Mouse (Mus musculus) neural tube, embryonic 13.5 days (tissue): ENCODE data around the gene Mbd3. TPM values are rescaled to one million over a fixed set of nuclear protein-coding genes. Genes with fewer than 3 reads are reported as not detected.

Experiments used
- ATAC-seq: fragments of 200-750 bp; cut with Nextera tagmentation; 2 replicates; pipeline ENCODE4 v1.8.0; 2017; ENCODE audit warnings: low read depth, mild to moderate bottlenecking, moderate TSS enrichment, moderate library complexity
- H3K27ac ChIP-seq: fragments of 300-500 bp; sonication (generic); replicated peaks from 2 replicates; pipeline ENCODE4 v1.5.1; 2015; ENCODE audit warnings: moderate library complexity, mild to moderate bottlenecking, inconsistent platforms
- H3K27me3 ChIP-seq: fragments of 300-500 bp; sonication (generic); 2 replicates; pipeline ENCODE4 v1.6.1; 2015; ENCODE audit warnings: mild to moderate bottlenecking, inconsistent platforms
- H3K36me3 ChIP-seq: fragments of 300-500 bp; sonication (generic); 2 replicates; pipeline ENCODE4 v1.6.1; 2015; ENCODE audit warnings: mild to moderate bottlenecking, inconsistent platforms
- H3K4me1 ChIP-seq: fragments of 300-500 bp; sonication (generic); replicated peaks from 2 replicates; pipeline ENCODE4 v1.6.1; 2015; ENCODE audit warnings: inconsistent platforms
- H3K4me2 ChIP-seq: fragments of 300-500 bp; sonication (generic); 2 replicates; pipeline ENCODE4 v1.6.1; 2015; ENCODE audit warnings: inconsistent platforms, mild to moderate bottlenecking, moderate library complexity
- H3K4me3 ChIP-seq: fragments of 300-500 bp; sonication (generic); 2 replicates; pipeline ENCODE4 v1.5.1; 2015; ENCODE audit warnings: mild to moderate bottlenecking, inconsistent platforms
- H3K9ac ChIP-seq: fragments of 300-500 bp; sonication (generic); 2 replicates; pipeline ENCODE4 v1.6.1; 2015; ENCODE audit warnings: moderate library complexity, mild to moderate bottlenecking, inconsistent platforms
- H3K9me3 ChIP-seq: fragments of 300-500 bp; sonication (generic); 2 replicates; pipeline ENCODE4 v1.6.1; 2016; ENCODE audit warnings: inconsistent platforms
- WGBS: fragments of 180-500 bp; shearing (Covaris S2); methylation state at CpG from one replicate; pipeline ENCODE4 v1.1.7; 2015; 5-methylcytosine and 5-hydroxymethylcytosine counted together
- microRNA-seq: library from miRNA; unstranded; fragments of <30 nt; microRNA quantifications from one replicate; pipeline ENCODE4, GENCODE M21; 2016
- polyA plus RNA-seq: library from polyadenylated mRNA; unstranded; fragments of >200 nt; fragmentation: Nextera tagmentation; extraction: Ambion mirVana; gene quantifications from 2 replicates; pipeline ENCODE4 v1.2.1, GENCODE M21; 2015

Mbd3 gene
- polyA plus RNA-seq, 1 experiment from 2014 or later, result 241 TPM

DNA sequence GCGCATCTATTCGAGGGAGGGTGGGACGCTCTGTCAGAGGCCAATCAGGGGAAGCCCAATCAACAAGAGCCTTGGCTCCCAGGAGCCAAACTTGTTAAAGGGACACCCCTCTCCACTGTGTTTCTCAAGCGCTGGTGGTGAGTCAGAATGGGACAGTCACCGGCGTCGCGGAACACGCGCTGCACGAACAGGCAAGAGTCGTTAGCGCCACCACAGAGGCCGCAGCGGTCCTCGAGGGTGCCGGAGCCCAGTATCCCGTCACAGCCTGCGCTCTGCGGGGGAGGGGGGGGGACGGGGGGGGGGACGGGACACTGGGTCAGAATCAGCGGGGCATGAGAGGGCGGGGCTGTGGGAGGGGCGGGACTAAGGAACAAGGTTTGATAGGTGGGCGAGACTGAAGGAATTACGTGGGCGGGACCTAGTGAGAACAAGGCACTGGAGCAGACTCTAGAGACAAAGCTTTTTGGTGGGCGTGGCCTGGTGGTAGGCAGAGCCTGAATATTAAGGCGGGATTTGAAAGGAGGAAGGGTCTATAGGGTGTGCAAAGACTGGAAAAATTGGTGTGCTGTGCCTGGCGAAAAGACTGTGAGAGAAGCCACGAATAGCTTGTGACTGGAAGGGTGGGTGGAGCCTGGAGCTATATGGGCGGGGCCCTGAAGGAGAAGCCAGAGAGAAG lies 56.5 kb downstream of the Mbd3 start:
- Histone ChIP-seq H3K9ac (peak overlapping the region; percentile 43; the same call in 1 of the 2 replicates), H3K4me3 (peak overlapping the region; percentile 30), H3K9me3 (no peaks in the 10 kb centered on the region), H3K4me1 (peaks cover 39% of the 10 kb centered on the region), H3K4me2 (peak overlapping the region; percentile 52), H3K27me3 (peaks cover 89% of the 10 kb centered on the region), H3K27ac (no peak overlapping the region), H3K36me3 (no peaks in the 10 kb centered on the region)
- ATAC-seq, result peak; percentile 61
- WGBS, result under 1% methylated on average over 29 of the region's 33 CpGs

Small RNA genes within 50 kb of the gene (microRNA-seq; reads per million reads assigned to microRNA genes)
- not detected for gene Gm22721

Other genes with a start within 250 kb of the Mbd3 start
- gene Cirbp, start 233.6 kb downstream of the Mbd3 start, polyA plus RNA-seq, result 325 and 351 TPM in 2 replicates
- 11.4 and 16.3 TPM in 2 replicates for gene 1600002K03Rik, start 226.6 kb downstream of the Mbd3 start, polyA plus RNA-seq
- 34.0 and 34.8 TPM in 2 replicates for gene Efna2, start 220.1 kb downstream of the Mbd3 start, polyA plus RNA-seq
- 46.5 and 60.7 TPM in 2 replicates for gene Mum1, start 173.1 kb downstream of the Mbd3 start, polyA plus RNA-seq
- 250 and 275 TPM in 2 replicates for gene Ndufs7, start 150.4 kb downstream of the Mbd3 start, polyA plus RNA-seq
- 31.2 and 33.0 TPM in 2 replicates for gene Gamt, start 138.5 kb downstream of the Mbd3 start, polyA plus RNA-seq
- gene Dazap1, start 138.1 kb downstream of the Mbd3 start, polyA plus RNA-seq, result 59.8 and 66.5 TPM in 2 replicates
- 573 and 601 TPM in 2 replicates for gene Rps15, start 107.1 kb downstream of the Mbd3 start, polyA plus RNA-seq
- 153 and 156 TPM in 2 replicates for gene Apc2, start 103.6 kb downstream of the Mbd3 start, polyA plus RNA-seq
- 27.9 and 30.7 TPM in 2 replicates for gene 2310011J03Rik, start 79.0 kb downstream of the Mbd3 start, polyA plus RNA-seq
- gene Pcsk4, start 70.1 kb downstream of the Mbd3 start, polyA plus RNA-seq, result 2.9 and 3.6 TPM in 2 replicates
- 3.3 and 4.5 TPM in 2 replicates for gene Reep6, start 69.6 kb downstream of the Mbd3 start, polyA plus RNA-seq
- gene Adamtsl5, start 51.1 kb downstream of the Mbd3 start, polyA plus RNA-seq, result 1.6 and 1.8 TPM in 2 replicates
- 1.0 and 1.5 TPM in 2 replicates for gene Plk5, start 43.1 kb downstream of the Mbd3 start, polyA plus RNA-seq
- 15.6 and 16.7 TPM in 2 replicates for gene Mex3d, start 11.9 kb downstream of the Mbd3 start, polyA plus RNA-seq
- 462 and 574 TPM in 2 replicates for gene Uqcr11, start 7.3 kb upstream of the Mbd3 start, polyA plus RNA-seq
- gene Tcf3, start 34.1 kb upstream of the Mbd3 start, polyA plus RNA-seq, result 62.1 and 70.4 TPM in 2 replicates
- gene Onecut3, start 95.3 kb upstream of the Mbd3 start, polyA plus RNA-seq, result 0.92 and 1.2 TPM in 2 replicates
- gene Atp8b3, start 139.6 kb upstream of the Mbd3 start, polyA plus RNA-seq, result 1.2 and 1.4 TPM in 2 replicates
- 26.8 and 28.0 TPM in 2 replicates for gene Rexo1, start 162.0 kb upstream of the Mbd3 start, polyA plus RNA-seq
- gene Klf16, start 177.8 kb upstream of the Mbd3 start, polyA plus RNA-seq, result 4.9 and 5.5 TPM in 2 replicates
- gene Abhd17a, start 190.8 kb upstream of the Mbd3 start, polyA plus RNA-seq, result 108 and 123 TPM in 2 replicates
- gene Scamp4, start 203.3 kb upstream of the Mbd3 start, polyA plus RNA-seq, result 62.7 and 64.8 TPM in 2 replicates
- 3.0 and 4.8 TPM in 2 replicates for gene Adat3, start 203.3 kb upstream of the Mbd3 start, polyA plus RNA-seq
- gene Gm49322, start 206.5 kb upstream of the Mbd3 start, polyA plus RNA-seq, result 2.8 and 3.7 TPM in 2 replicates
- gene Csnk1g2, start 223.3 kb upstream of the Mbd3 start, polyA plus RNA-seq, result 98.0 and 110 TPM in 2 replicates